Mouse (Mus musculus) activated CD4-positive, CD25-positive, alpha-beta regulatory T cell, adult 4 months (primary cell): ENCODE results near the gene H2al1b. TPM values are rescaled to one million over a fixed set of nuclear protein-coding genes. Genes with fewer than 3 reads are reported as not detected.

Experiments used
- polyA plus RNA-seq, 2 experiments: library from polyadenylated mRNA; unstranded; fragments of 100-300 nt; shearing (Covaris generic); gene quantifications; one replicate each; pipeline ENCODE4 v1.2.1; 2017

Gene H2al1b
- polyA plus RNA-seq, 2 experiments from 2014 or later: not detected

Other genes with a start within 250 kb of the H2al1b start
- not detected for gene H2al1a, start 3.2 kb upstream of the H2al1b start, polyA plus RNA-seq
- gene H2al1c, start 3.2 kb downstream of the H2al1b start, polyA plus RNA-seq: not detected
- not detected for gene H2al1d, start 6.4 kb downstream of the H2al1b start, polyA plus RNA-seq
- not detected for gene H2al1e, start 9.5 kb downstream of the H2al1b start, polyA plus RNA-seq
- not detected for gene H2al1f, start 12.7 kb downstream of the H2al1b start, polyA plus RNA-seq
- not detected for gene H2al1g, start 15.8 kb downstream of the H2al1b start, polyA plus RNA-seq
- gene H2al1h, start 19.1 kb downstream of the H2al1b start, polyA plus RNA-seq: not detected
- not detected for gene H2al1i, start 22.2 kb downstream of the H2al1b start, polyA plus RNA-seq
- gene H2al1j, start 25.4 kb downstream of the H2al1b start, polyA plus RNA-seq: not detected